21 mouse cellular contexts compared by ENCODE assay signal in genomic region chr1:184737228-184737627, GRCm38 (mm10).
"Had no signal": no experiment of that assay in that cellular context is flagged by ENCODE, and none has a peak within 500 bp of the region (broad histone marks: within the 10 kb centered on the region; RNA-seq: fewer than 3 reads in every experiment).

No protein-coding gene starts in this region.

- H3K27ac ChIP-seq: left cerebral cortex, adult 2 months; limb, embryonic 10.5 days; limb, embryonic 12.5 days; limb, embryonic 13.5 days; limb, embryonic 15.5 days; liver, embryonic 12.5 days; liver, embryonic 13.5 days; liver, embryonic 14.5 days; liver, embryonic 15.5 days; lung, embryonic 15.5 days; macrophage; midbrain, embryonic 12.5 days; midbrain, embryonic 13.5 days; midbrain, embryonic 15.5 days; neural tube, embryonic 12.5 days had no signal

- H3K4me1 ChIP-seq: midbrain, embryonic 12.5 days had no signal

- H3K36me3 ChIP-seq: limb, embryonic 10.5 days; limb, embryonic 12.5 days; limb, embryonic 13.5 days; limb, embryonic 15.5 days; liver, embryonic 12.5 days; liver, embryonic 13.5 days; liver, embryonic 15.5 days; lung, embryonic 15.5 days; midbrain, embryonic 12.5 days; midbrain, embryonic 13.5 days; midbrain, embryonic 15.5 days; neural tube, embryonic 12.5 days had no signal

- DNase-seq: lung, adult 2 months had no signal

- H3K9ac ChIP-seq: limb, embryonic 12.5 days; limb, embryonic 13.5 days; limb, embryonic 15.5 days; liver, embryonic 12.5 days; liver, embryonic 13.5 days; liver, embryonic 14.5 days; liver, embryonic 15.5 days; liver, postnatal 0 days; lung, embryonic 14.5 days; lung, embryonic 15.5 days; midbrain, embryonic 12.5 days; midbrain, embryonic 13.5 days; midbrain, embryonic 15.5 days; neural tube, embryonic 12.5 days had no signal

- H3K4me2 ChIP-seq: limb, embryonic 12.5 days; liver, embryonic 11.5 days; liver, embryonic 12.5 days; liver, embryonic 13.5 days; liver, embryonic 15.5 days; lung, embryonic 14.5 days; lung, embryonic 15.5 days; midbrain, embryonic 12.5 days; midbrain, embryonic 13.5 days; midbrain, embryonic 15.5 days; neural tube, embryonic 12.5 days had no signal

- H3K4me3 ChIP-seq: left cerebral cortex, adult 2 months; limb, embryonic 10.5 days; limb, embryonic 12.5 days; limb, embryonic 13.5 days; limb, embryonic 15.5 days; liver, embryonic 12.5 days; liver, embryonic 13.5 days; liver, embryonic 15.5 days; lung, embryonic 15.5 days; midbrain, embryonic 12.5 days; midbrain, embryonic 13.5 days; midbrain, embryonic 15.5 days; myocyte; neural tube, embryonic 12.5 days had no signal

- H3K9me3 ChIP-seq: limb, embryonic 10.5 days; limb, embryonic 12.5 days; limb, embryonic 13.5 days; limb, embryonic 15.5 days; liver, embryonic 12.5 days; liver, embryonic 13.5 days; liver, embryonic 15.5 days; lung, embryonic 15.5 days; megakaryocyte, embryonic 14.5 days; midbrain, embryonic 12.5 days; midbrain, embryonic 13.5 days; midbrain, embryonic 15.5 days; neural tube, embryonic 12.5 days had no signal
